ENCODE assay signal across 9 mouse cellular contexts in the genomic region with DNA sequence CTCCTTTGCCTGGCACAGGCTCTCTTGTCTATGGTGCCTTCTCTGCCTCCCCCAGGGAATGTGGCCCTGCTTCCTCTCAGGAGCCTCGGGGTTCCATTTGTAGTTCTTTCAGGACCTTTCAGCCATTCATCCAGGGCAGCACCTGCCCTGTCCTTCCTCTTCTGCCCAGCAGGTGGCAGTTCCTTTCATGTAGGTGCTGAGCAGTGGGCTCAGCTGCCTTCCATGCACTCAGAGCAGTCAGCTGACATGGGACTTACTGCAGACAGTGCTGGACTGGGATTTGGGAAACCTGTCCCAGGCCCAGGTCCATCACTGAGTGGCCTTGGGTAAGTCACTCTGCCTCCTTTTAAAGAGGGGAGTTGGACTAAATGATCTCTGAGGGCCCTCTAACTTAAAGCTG.
A peak's percentile ranks its signal among the peaks of the same experiment; 100 is the strongest.
DNase-seq lines count a peak whose midpoint lies in the region; ATAC-seq lines count a peak whose summit lies in the region.
"Had no signal": no experiment of that assay in that cellular context is flagged by ENCODE, and none has a peak within 500 bp of the region (broad histone marks: within the 10 kb centered on the region; RNA-seq: fewer than 3 reads in every experiment).

No protein-coding gene starts in this region.

- peaks cover 27% of the 10 kb centered on the region for H3K36me3 ChIP-seq in forebrain, embryonic 12.5 days (replicated peaks)

- H3K4me1 ChIP-seq in forebrain, embryonic 12.5 days, result peaks cover 35% of the 10 kb centered on the region

- no peak overlapping the region for H3K27ac ChIP-seq in forebrain, embryonic 12.5 days

- no peaks in the 10 kb centered on the region for H3K9me3 ChIP-seq in forebrain, embryonic 12.5 days
- H3K9me3 ChIP-seq: megakaryocyte, embryonic 14.5 days had no signal

- H3K4me2 ChIP-seq in forebrain, embryonic 12.5 days, result no peak overlapping the region

- WGBS in forebrain, embryonic 12.5 days, result 4% methylated on average over 1 of the region's 1 CpGs

- peak; percentile 67 for ATAC-seq in forebrain, embryonic 12.5 days (ENCODE audit: low FRiP score)

- H3K27me3 ChIP-seq in forebrain, embryonic 12.5 days, result peaks cover 75% of the 10 kb centered on the region
- H3K27me3 ChIP-seq: megakaryocyte, embryonic 14.5 days had no signal

- DNase-seq in ovary, postnatal 36 days (ENCODE audit: low spot score), result peak; percentile 37
- DNase-seq in ovary, adult 18-20 months (ENCODE audit: low spot score), result no peak
- peak; percentile 15 to 53 for DNase-seq in adrenal gland, postnatal 36 days
- DNase-seq in kidney, postnatal 25 days, result peak; percentile 58 to 60
- DNase-seq in lung, postnatal 4 days, result peak; percentile 39 to 54
- DNase-seq in right cerebral cortex, postnatal 14 days, result peak; percentile 42
- DNase-seq in gastrocnemius, adult 18-20 months (ENCODE audit: low spot score), result no peak

- no peak overlapping the region for H3K9ac ChIP-seq in forebrain, embryonic 12.5 days

- H3K4me3 ChIP-seq in forebrain, embryonic 12.5 days (replicated peaks), result no peak overlapping the region
- H3K4me3 ChIP-seq: megakaryocyte, embryonic 14.5 days had no signal

Comparison
In these comparisons a context has a peak if more than half of its experiments do, and no peak if none do; other contexts are left out.
1. DNase-seq: peak in ovary, postnatal 36 days (single experiment), adrenal gland, postnatal 36 days (2 of 2), kidney, postnatal 25 days (2 of 2), lung, postnatal 4 days (2 of 2) and right cerebral cortex, postnatal 14 days (single experiment); none in ovary, adult 18-20 months (single experiment) and gastrocnemius, adult 18-20 months (single experiment).